Mouse (Mus musculus) c-Kit-positive CD71-positive TER-119-negative erythroid progenitor cells, embryonic 14.5 days (primary cell): ENCODE results near the gene P4htm.
"Not testable (repeated sequence)": the region's sequence is repeated elsewhere in the genome, so short reads cannot be mapped to it uniquely, and the experiment has no call there.

Experiments
- DNase-seq: peaks from one replicate; pipeline ENCODE4 v3.0.0-alpha.2; 2013; ENCODE audit warnings: low read depth

P4htm gene

DNA sequence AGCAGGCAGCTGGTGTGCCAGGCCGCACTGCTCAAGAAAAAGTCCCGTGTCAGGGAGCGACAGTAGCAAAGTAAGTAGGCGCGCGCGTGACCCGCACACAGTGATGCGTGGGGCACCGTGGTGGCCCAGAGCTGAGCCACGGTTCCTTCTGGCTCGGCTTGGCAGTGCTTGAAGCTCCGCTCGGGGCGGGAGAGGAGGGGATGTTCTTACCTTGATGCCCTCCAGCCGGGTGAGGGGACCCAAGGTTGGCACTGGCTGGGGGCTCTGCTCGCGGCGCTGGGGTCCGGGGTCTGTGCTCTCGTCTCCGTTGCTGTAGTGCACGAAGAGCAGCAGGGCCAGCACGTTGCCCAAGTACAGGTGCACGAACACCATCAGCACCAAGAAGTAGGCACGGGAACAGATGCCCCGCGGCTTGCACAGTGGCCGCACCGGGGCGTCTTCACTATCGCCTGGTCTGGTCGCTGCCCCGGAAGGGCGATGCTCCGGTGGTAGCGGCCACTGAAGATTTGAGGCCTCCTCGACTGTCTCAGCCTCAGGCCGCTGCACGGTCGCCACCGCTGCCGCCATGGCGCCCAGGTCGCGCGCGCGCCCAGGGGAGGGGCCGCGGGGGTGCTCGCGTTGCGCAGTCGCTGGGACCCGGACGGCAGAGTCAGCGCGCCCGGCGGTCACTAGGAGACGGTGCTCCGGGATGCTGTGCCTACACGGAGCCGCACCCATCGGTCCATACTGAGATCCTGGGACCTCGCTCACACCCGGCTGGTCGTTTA lies at the start of gene P4htm:
TSS of gene P4htm (minus strand) at position 670 of the 767 bp plus-strand sequence.
- DNase-seq, result no peak

DNA sequence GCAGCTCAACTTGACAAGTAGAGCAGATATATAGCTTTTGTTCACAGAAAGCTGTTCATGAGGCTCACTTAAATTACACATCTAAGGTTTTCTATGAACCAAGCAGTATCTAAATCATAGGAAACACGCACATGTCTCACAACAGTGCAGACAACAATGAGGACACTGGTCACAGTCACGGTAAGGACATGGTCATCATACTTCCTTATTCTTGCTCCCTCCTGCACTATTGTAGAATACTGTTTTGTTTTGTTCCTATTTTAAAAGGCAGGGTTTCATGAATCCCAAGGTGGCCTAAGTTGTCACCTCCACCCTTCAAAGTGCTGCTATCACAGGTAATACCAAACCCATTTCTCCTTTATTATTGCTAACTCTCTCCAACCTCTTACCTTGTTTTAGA lies 42.4 kb upstream of the P4htm start:
- DNase-seq, result no peak

DNA sequence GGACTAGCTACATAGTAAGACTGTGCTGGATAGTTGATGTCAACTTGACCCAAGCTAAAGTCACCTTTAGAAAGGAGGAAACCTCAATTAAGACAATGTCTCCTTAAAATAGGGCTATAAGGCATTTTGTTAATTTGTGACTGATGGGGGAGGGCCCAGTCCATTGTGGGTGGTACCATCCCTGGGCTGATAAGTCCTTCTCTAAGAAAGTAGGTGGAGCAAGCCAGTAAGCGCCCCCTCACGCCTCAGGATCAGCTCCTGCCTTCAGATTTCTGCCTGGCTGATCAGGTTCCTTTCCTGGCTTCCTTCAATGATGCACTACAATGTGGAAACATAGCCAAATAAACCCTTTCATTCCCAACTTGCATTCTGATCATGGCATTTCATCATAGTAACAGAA lies 37.9 kb upstream of the P4htm start:
- peak; percentile 42 for DNase-seq

DNA sequence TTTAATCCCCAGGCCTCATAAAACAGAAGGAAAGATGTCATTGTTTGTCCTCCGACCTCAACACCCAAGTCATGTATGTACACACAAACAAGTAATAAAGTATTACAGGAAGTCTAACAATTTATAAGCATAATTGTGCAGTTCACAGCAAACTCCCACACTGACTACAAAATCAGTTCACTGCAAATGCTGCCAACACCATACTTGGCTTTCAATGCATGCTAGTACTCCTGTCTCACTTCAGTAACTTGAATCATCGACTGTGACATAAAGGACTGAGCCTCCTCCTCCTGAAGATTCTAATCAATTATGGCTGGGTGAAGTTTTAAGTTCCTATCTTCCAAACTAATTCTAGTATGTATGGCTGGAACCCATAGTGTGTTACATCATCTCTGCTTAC lies 36.4 kb upstream of the P4htm start:
- DNase-seq, result no peak

DNA sequence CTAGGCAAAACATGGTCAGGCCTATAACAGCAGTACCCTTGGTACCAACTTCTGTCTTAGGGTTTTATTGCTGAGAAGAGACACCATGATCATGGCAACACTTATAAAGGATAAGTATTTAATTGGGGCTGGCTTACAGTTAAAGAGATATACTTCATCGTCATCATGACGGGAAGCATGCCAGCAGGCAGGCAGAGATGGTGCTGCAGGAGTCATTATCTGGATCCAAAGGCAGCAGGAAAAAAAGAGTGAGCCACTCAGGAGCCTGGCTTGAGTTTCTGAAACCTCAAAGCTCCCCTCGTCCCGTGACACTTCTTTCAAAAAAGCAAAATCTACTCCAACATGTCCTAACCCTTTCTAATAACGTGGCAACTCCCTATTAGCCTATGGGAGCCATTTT lies 34.9 kb upstream of the P4htm start:
- DNase-seq, result no peak

DNA sequence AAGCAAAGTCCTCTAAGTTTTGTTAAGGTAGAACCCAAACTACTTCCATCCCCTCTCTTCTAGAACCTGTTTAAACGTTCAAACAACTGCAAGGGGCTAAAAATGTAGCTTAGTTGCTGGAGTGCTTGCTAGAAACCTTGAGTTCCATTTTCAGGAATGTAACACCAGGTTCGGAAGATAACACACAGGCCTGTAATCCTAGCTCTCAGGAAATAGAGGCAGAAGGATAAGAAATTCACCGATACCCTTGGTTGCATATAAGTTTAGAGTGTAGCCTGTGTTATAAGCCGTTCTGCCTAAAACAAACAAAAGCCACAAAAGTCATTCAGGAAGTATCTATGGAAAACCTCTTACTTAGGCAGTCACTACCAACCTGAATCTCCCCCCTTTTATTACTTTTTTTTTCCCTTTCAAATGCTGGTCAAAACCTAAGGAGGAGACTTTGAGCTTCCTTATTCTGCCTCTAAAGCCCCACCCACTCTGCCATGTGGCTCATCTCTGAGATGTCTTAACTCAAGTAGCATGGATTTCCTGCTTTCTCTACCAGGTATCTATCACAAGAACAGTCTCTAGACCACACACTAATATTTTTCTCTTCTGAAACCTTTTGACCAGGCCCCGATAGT lies 34.3 kb upstream of the P4htm start:
- no peak for DNase-seq

DNA sequence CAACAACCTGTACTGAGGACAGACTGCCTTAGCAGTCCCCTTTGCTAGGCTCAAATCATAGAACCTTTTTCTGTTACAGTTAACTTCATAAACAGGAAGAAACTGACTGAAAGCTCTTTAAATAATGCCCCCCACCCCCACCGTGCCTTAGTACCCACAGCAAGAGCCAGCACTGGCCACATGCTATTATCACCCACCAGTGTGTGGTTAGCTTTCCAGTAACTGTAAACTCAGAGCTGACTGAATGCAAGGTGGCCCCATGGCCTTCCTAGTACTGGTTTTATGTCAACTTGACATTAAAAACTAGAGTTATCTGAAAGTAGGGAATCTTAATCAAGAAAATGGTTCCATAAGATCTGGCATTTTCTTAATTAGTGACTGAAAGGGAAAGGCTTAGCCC lies 33.2 kb upstream of the P4htm start:
- no peak for DNase-seq

DNA sequence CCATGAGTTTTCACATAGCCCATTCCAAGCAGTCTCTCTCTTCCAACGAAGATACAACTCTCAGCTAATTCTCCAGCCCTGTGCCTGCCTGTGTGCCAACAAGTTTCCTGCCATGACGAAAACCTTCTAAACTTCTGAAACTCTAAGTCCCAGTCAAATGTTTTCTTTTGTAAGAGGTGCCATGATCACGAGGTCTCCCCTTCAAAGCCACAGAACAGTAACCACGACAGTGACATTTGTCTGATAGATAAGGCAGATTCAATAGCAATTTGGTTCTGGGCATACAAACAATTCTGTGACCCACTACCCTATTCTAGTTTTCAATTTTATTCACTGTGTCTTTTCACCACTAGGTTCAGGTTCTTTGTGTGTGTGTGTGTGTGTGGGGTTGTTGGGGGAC lies 30.7 kb upstream of the P4htm start:
- DNase-seq, result no peak

DNA sequence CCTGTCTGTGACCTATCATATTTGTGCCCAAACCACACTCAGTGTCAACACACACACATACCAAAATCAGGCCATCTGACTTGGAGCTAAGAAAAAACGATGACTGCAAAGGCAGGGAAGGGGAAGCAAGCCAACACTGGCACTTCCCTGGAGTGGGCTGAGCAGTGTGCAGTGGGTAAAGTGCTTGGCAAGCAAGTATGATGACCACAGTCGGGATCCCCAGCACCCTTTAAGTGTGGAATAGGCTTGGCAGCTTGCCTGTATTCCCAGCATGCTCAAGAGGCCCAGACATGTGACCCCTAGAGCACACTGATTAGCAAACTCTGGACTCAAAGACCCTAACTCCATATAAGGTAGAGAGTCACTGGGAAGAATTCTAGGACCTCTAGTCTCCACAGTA lies 29.0 kb upstream of the P4htm start:
- DNase-seq, result no peak

DNA sequence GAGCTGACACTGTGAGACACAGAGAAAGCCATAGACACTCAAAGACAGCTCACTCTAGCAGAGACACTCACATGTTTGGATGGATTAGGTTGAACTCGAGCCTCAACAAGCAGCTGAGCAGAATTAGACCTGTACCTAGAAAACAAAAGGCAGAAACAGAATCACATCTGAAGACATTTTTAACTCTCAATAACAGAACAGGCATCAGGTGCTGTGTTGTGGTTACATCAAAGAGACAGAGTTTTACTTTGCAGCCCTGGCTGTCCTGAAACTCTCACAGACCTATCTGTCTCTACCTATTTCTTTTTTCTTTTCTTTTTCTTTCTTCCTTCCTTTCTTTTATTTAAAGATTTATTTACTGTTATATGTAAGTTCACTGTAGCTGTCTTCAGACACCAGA lies 19.8 kb upstream of the P4htm start:
- no peak for DNase-seq

DNA sequence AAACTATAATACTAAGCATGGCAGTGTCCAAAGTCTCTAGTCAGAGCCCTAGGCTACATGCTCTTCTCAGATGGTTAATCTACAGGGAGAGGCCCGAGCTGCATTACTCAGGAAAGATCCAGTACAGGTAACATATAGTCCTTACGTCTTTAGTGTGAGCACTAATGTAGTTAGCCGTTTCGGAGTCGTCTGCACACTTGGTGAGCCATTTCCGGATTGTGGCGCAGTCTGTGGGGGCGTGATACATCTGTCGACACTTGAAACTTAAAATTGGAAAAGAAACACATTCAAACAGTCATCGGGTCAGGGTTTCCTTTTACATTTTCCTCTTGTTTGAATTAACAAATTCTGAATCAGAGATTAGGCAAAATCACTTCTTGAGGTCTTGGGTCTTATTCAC lies 14.0 kb upstream of the P4htm start:
- no peak for DNase-seq

DNA sequence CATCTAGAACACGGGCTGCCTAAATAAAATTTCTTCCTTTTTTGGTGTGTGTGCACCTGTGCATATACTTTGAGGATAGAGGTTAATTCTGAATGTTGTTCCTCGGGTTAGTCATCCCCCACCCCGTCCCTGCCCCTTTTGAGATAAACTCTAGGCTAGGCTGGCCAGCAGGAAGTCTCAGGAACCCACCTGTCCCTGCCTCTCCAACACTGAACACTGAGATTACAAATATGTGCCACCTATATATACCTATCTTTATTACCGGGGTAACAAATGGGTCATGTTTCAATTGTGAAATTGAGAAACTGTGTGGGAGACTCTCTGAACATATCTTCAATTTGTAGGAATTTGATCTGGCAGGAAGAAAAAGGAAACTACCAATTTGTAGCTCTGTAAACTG lies 11.4 kb upstream of the P4htm start:
- no peak for DNase-seq

DNA sequence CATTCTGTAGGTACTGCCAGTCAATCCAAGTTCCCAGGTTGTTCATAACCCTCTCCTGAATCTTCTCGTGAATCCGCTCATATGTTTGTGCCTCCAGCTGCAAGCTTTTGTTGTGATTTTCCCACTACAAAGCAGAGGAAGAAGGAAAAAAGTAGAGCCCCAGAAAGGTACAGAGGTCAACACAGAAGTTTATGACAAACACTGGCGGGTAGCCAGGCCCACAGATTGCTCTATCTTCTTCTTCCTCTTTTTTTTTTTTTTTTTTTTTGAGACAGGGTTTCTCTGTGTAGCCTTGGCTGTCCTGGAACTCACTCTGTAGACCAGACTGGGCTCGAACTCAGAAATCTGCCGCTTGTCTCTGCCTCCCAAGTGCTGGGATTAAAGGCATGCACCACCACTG lies 10.5 kb upstream of the P4htm start:
- not testable (repeated sequence) for DNase-seq

DNA sequence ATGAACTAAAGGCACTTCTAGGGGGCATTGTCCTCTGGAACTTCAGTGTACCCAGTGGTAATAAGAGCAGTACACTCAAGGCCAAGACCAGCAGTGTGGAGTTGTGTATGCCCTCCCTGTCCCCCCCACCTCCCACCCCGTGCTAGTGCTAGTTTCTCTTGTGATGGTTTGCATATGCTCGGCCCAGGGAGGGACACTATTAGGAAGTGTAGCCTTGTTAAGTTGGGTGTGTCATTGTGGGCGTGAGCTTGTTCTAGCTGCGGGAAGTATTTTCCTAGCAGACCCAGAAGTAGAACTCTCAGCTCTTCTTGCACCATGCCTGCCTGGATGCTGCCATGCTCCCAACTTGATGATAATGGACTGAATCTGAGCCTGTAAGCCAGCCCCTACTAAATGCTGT lies 4.5 kb upstream of the P4htm start:
- no peak for DNase-seq

DNA sequence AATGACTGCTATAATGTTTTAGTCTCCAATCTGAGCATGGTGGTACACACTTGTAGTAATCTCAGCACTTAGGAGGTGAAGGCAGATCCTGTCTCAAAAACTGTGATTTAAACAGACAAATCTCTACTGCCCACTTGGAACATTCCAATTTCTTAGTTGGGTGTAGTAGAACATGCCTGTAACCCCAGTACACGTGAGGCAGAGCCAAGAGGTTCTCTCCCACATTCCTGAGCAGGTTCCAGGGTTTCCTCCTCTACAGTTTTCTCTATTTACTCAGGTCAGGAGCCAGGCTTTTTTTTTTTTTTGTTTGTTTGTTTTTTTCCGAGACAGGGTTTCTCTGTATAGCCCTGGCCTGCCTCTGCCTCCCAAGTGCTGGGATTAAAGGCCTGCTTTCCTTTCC lies 2.5 kb upstream of the P4htm start:
- no peak for DNase-seq

DNA sequence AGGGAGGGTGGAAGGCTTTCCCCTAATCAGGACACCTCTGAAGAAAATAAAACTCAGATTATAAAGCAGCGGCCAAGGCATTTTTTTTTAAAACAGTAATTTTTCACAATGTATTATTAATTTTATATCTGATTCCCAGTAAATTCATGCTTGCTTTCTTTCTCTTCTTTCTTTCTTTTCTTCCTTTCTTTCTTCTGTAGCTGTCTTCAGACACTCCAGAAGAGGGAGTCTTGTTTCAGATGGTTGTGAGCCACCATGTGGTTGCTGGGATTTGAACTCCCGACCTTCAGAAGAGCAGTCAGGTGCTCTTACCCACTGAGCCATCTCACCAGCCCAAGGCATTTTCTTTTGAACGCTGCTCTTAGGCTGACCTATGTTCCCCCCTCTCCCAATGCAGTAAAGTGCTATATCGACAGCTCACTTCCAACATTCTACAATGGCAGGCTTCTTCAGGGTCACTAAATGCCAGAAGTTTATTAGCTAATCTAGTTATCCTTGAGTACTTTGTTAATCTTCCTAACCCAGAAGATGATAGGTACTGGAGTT lies 1.6 kb upstream of the P4htm start:
- no peak for DNase-seq

DNA sequence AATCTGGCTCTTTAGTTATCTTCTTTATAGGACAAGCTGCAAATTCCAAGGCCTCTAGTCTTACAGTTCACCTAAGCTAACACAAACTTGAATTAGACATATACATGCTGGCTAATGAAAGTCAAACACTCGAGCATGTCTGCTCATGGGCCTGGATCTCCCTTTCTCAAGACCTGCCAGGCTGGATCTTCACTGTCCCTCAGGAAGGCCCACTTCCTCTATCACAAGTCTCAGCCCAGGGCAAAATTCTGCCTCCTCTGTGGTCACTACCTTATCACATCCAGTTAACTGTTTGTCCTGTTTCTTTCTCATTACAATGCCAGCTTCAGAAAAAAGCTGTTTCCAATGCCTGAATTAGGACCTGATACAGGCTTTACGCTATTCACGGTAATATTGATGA lies 3.1 kb downstream of the P4htm start:
- DNase-seq, result no peak

DNA sequence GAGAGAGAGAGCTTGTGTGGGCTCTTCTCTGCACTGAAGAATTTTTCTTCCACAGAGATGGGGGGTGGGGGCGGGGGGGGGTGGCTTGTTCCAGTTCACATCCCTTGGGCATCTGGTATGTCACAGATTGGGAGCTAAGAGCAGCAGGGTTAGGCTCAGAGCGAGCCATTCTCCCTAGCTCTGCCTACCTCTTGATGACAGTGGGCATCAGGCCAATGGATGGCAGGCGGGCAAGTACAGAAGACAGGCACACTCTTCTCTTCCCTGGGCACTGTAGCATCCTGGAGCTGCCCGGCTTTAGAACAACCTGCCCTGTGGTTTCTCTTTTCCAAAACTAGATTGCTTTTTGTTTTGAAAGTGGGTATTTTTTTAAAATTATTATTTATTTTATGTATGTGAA lies 6.0 kb downstream of the P4htm start:
- DNase-seq, result no peak

DNA sequence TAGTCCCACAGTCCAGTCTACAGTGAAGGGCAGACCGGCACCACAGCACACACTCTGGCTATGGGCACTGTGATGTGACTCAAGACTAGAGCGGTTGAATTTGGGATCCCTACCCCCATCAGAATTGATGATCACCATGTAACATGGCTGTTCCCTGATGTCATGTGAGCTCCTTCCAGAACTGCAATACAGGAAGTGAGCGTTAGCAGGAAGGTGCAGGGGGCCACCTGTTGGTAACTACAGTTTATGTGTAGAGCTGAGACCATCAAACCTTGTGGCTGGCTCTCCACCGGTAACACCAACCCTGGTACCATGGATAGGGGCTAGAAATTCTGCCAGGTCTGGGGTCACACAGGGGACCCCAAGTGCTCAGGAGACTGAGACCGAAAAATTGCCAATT lies 8.2 kb downstream of the P4htm start:
- DNase-seq, result no peak

DNA sequence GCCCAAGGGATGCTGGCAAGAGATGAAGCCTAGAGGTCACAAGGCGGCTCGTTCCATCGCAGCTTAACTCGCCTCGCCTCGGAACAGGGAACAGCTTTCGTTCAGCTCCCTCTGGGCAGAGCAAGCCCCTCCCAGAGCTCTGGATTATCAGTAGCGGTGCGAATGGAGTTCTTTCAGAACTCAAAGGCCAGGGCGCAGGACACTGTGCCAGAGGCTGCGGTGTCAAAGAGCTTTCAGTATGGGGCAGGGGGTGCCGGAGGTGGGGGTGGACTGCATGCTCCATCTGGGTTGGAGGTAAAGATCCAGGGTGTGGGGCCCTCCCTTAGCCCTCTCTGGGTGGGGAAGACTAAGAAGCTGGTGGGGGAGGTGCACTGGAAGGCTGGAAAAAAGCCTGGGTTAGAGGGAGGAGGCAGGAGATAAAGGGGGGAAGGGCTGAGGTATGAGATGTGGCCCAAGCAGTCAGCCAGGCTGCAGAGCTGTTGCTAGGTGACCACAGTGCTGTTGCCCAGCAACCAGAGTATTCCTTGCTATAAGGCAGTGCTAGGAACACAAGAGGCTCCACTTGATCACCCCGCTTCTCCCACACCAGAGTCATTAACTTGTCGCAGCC lies 9.8 kb downstream of the P4htm start:
- DNase-seq, result no peak

DNA sequence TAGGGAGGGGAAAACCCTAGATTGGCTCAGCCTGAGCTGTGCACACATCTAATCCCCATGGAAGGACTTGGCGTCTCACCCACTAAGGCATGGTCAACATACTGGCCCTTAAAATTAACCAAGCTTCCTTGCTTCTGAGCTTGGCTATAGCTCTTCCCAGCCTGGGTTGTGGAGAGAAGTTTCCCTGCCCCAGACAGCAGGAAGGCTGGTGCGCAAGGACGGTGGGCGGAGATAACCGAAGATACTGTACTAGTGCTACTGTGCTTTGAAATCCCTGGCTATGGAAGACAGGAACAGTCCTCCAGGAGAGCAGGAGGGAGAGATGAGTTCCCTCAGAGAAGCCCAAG lies 18.1 kb downstream of the P4htm start:
- no peak for DNase-seq

DNA sequence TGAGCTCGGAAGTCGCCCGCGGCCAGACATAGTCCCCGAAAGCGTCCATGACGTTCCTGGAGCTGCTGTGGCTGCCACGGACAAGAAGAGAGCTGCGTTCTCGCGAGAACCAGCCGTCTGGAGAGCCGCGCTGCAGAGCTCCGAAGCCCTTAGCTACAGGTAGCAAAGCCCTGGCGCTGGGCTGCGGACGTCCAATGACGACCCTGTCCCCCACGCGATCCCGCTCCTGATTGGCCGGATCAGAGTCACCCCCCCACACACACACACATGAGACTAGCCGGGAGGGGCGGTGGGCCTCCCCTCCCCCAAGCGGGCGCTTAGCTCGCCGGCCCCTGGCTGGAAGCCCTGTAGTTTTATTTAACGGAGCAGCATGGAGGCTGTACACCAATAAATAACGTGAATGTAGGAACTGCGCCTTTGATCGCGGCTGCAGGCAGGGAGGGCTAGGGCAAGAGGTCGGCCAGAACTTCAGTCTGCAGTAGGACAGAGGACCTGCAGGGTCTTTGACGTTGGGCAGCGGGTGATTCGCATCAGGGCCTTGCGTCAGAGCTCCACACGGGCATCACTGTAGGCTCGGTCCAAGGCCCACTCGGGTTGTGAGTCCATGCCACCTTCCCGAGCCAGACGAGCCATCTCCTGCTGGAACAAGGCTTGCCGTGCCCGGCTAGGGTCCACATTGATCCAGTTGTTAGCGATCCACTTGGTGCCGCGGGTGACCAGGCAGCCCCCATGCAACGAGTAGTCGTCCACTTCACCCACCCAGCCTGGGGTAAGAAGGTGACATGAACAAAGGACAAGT lies 18.7 kb downstream of the P4htm start, which contains the start of gene Wdr6:
TSS of gene Wdr6 (minus strand) at position 195 of the 799 bp plus-strand sequence.
- DNase-seq, result peak; percentile 83
